Mouse (Mus musculus) E14TG2a.4 (cell line): Measurements from ENCODE around the gene Phgdh.

Source experiments
- CTCF ChIP-seq: conservative IDR thresholded peaks from 2 replicates; pipeline ENCODE4 v1.5.1; 2014; ENCODE audit warnings: low read length
- NANOG ChIP-seq: IDR thresholded peaks from 2 replicates; pipeline ENCODE4 v1.6.1; 2014; ENCODE audit warnings: borderline replicate concordance, low read length, mixed read lengths
- POU5F1 ChIP-seq: IDR thresholded peaks from 2 replicates; pipeline ENCODE4 v1.6.1; 2014; ENCODE audit warnings: low read length, borderline replicate concordance

DNA sequence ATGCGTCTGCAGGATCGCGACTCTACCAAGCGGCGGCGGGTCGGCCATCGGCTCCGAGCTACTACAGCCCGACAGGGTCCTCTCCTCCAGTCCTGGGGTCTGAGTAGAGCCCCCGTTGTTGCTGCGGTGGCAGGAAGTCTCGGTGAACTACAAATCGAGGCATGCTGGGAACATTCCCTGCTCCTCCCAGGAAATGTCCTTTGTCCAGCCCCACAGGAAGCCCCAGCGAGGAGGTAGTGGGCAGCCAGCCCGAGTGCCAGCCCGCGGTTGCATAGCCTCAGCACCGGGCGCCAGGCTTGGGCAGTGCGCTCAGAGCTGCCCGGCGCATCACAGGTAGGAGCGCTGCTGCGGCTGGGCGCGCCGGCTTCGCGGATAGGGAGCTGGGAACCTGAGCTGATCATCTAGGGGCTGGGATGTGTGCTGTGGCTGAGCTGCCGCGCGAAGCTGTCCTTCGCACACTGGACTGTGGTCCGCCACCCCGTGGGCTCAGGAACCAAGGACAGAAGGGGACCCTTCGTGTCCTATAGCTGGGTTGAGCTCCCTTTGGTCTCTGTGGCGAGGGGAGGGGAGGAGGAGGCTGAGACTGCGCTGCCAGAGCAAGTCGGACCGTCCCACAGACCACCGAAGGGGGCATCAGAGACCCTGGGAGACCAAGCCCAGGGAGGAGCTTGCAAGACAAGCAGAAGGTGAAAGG lies 42.6 kb upstream of the Phgdh start, which contains the start of gene Zfp697:
- no peak for TF ChIP-seq CTCF
- no peak for TF ChIP-seq NANOG
- no peak for TF ChIP-seq POU5F1
